Mouse (Mus musculus) frontal cortex, postnatal 10 days (tissue): ENCODE results near the gene Mmp11.

Experiments used
- DNase-seq, 2 experiments: peaks; one replicate each; pipeline ENCODE4 v3.0.0; 2022; ENCODE audit warnings: low spot score in 2 of 2, mixed read lengths in 1 of 2

Gene Mmp11

GRCm38 (mm10) chr10:75935680-75936541, at the start of gene Mmp11:
Gene Mmp11 (minus strand): TSS chr10:75936496.
- peak in 1 of 2 experiments; percentile 62 for DNase-seq

GRCm38 (mm10) chr10:75979432-75979831, 43.1 kb upstream of the Mmp11 start:
- no peak for DNase-seq

- DNase-seq = no peak
Measured at GRCm38 (mm10) chr10:75978835-75979157, 42.5 kb upstream of the Mmp11 start.

GRCm38 (mm10) chr10:75978119-75978834, 42.0 kb upstream of the Mmp11 start:
- no peak for DNase-seq

GRCm38 (mm10) chr10:75975216-75975615, 38.9 kb upstream of the Mmp11 start:
- no peak for DNase-seq

GRCm38 (mm10) chr10:75973846-75974245, 37.5 kb upstream of the Mmp11 start:
- no peak for DNase-seq

- DNase-seq = no peak
Measured at GRCm38 (mm10) chr10:75954381-75954811, 18.1 kb upstream of the Mmp11 start, which contains the start of gene Gm5134. Gene Gm5134 (plus strand): TSS chr10:75954514.

- peak in 1 of 2 experiments; percentile 17 for DNase-seq
Measured at GRCm38 (mm10) chr10:75951424-75952050, 15.2 kb upstream of the Mmp11 start.

GRCm38 (mm10) chr10:75950791-75951210, 14.5 kb upstream of the Mmp11 start:
- peak in 1 of 2 experiments; percentile 12 for DNase-seq

- no peak for DNase-seq
Measured at GRCm38 (mm10) chr10:75949053-75950045, 13.1 kb upstream of the Mmp11 start.

GRCm38 (mm10) chr10:75948079-75948478, 11.8 kb upstream of the Mmp11 start:
- no peak for DNase-seq

GRCm38 (mm10) chr10:75945896-75946295, 9.6 kb upstream of the Mmp11 start:
- no peak for DNase-seq

- DNase-seq = no peak
Measured at GRCm38 (mm10) chr10:75945213-75945612, 8.9 kb upstream of the Mmp11 start.

GRCm38 (mm10) chr10:75944066-75944772, 7.9 kb upstream of the Mmp11 start:
- no peak for DNase-seq

GRCm38 (mm10) chr10:75942736-75943477, 6.6 kb upstream of the Mmp11 start, which contains the start of gene Vpreb3:
Gene Vpreb3 (plus strand): TSS chr10:75943057.
- DNase-seq = no peak

GRCm38 (mm10) chr10:75941042-75941824, 4.9 kb upstream of the Mmp11 start:
- DNase-seq = no peak

- DNase-seq = no peak
Measured at GRCm38 (mm10) chr10:75940520-75940919, 4.2 kb upstream of the Mmp11 start, which contains the start of gene Gm867. Gene Gm867 (minus strand): TSS chr10:75940672.

- DNase-seq = no peak
Measured at GRCm38 (mm10) chr10:75939481-75940234, 3.4 kb upstream of the Mmp11 start.
